Mouse (Mus musculus) liver, embryonic 15.5 days (tissue): ENCODE results near the gene Ager. TPM values are rescaled to one million over a fixed set of nuclear protein-coding genes. Genes with fewer than 3 reads are reported as not detected.
A peak's percentile ranks its signal among the peaks of the same experiment; 100 is the strongest.

Experiments used
- ATAC-seq: fragments of 200-750 bp; cut with Nextera tagmentation; 2 replicates; pipeline ENCODE4 v1.8.0; 2017; ENCODE audit warnings: moderate number of reproducible peaks, mild to moderate bottlenecking, moderate library complexity; ENCODE audit not compliant: insufficient read depth
- H3K27ac ChIP-seq: fragments of 300-500 bp; sonication (generic); replicated peaks from 2 replicates; pipeline ENCODE4 v1.5.1; 2015; ENCODE audit warnings: mild to moderate bottlenecking, inconsistent platforms
- H3K27me3 ChIP-seq: fragments of 300-500 bp; sonication (generic); 2 replicates; pipeline ENCODE4 v1.6.1; 2015; ENCODE audit warnings: mild to moderate bottlenecking, inconsistent platforms
- H3K36me3 ChIP-seq: fragments of 300-500 bp; sonication (generic); replicated peaks from 2 replicates; pipeline ENCODE4 v1.6.1; 2015; ENCODE audit warnings: moderate library complexity, mild to moderate bottlenecking, inconsistent platforms
- H3K4me1 ChIP-seq: fragments of 300-500 bp; sonication (generic); replicated peaks from 2 replicates; pipeline ENCODE4 v1.6.1; 2015; ENCODE audit warnings: inconsistent platforms
- H3K4me2 ChIP-seq: fragments of 300-500 bp; sonication (generic); 2 replicates; pipeline ENCODE4 v1.6.1; 2015; ENCODE audit warnings: moderate library complexity, mild to moderate bottlenecking, inconsistent platforms
- H3K4me3 ChIP-seq: fragments of 300-500 bp; sonication (generic); replicated peaks from 2 replicates; pipeline ENCODE4 v1.5.1; 2015; ENCODE audit warnings: mild to moderate bottlenecking, inconsistent platforms
- H3K9ac ChIP-seq: fragments of 300-500 bp; sonication (generic); 2 replicates; pipeline ENCODE4 v1.6.1; 2015; ENCODE audit warnings: moderate library complexity, mild to moderate bottlenecking, inconsistent platforms
- H3K9me3 ChIP-seq: fragments of 300-500 bp; sonication (generic); replicated peaks from 2 replicates; pipeline ENCODE4 v1.6.1; 2016; ENCODE audit warnings: inconsistent platforms
- WGBS: fragments of 180-500 bp; shearing (Covaris S2); methylation state at CpG from one replicate; pipeline ENCODE4 v1.1.7; 2015; ENCODE audit warnings: mixed read lengths; ENCODE audit not compliant: insufficient replicate concordance; 5-methylcytosine and 5-hydroxymethylcytosine counted together
- polyA plus RNA-seq: library from polyadenylated mRNA; unstranded; fragments of >200 nt; fragmentation: Nextera tagmentation; extraction: Ambion mirVana; gene quantifications from 2 replicates; pipeline ENCODE4 v1.2.1, GENCODE M21; 2015

The Ager gene
- polyA plus RNA-seq, 1 experiment from 2014 or later, result 0.88 TPM

GRCm38 (mm10) chr17:34604511-34605237 lies 7.0 kb downstream of the Ager start:
- peaks cover 69% of the 10 kb centered on the region for H3K4me1 ChIP-seq
- 10% methylated on average over 24 of the region's 24 CpGs for WGBS
- no peaks in the 10 kb centered on the region for H3K27me3 ChIP-seq
- peaks cover 23% of the 10 kb centered on the region for H3K36me3 ChIP-seq
- peak overlapping the region; percentile 94 for H3K9ac ChIP-seq
- H3K4me2 ChIP-seq, result peak overlapping the region; percentile 97
- peak overlapping the region; percentile 89 for H3K4me3 ChIP-seq
- no peaks in the 10 kb centered on the region for H3K9me3 ChIP-seq
- peak overlapping the region; percentile 89 for H3K27ac ChIP-seq
- no peak for ATAC-seq

GRCm38 (mm10) chr17:34605609-34606008 lies 7.9 kb downstream of the Ager start:
- Histone ChIP-seq H3K36me3 (peaks cover 21% of the 10 kb centered on the region), H3K4me2 (peak overlapping the region; percentile 97), H3K27me3 (no peaks in the 10 kb centered on the region), H3K27ac (peak overlapping the region; percentile 89), H3K4me1 (peaks cover 61% of the 10 kb centered on the region), H3K9ac (peak overlapping the region; percentile 94), H3K4me3 (peak overlapping the region; percentile 89), H3K9me3 (no peaks in the 10 kb centered on the region)
- under 1% methylated on average over 30 of the region's 30 CpGs for WGBS
- ATAC-seq, result peak; percentile 10

GRCm38 (mm10) chr17:34606186-34607039 lies 8.8 kb downstream of the Ager start:
- Histone ChIP-seq H3K9me3 (no peaks in the 10 kb centered on the region), H3K9ac (peak overlapping the region; percentile 94), H3K4me3 (peak overlapping the region; percentile 89), H3K27me3 (no peaks in the 10 kb centered on the region), H3K27ac (peak overlapping the region; percentile 89), H3K36me3 (peaks cover 23% of the 10 kb centered on the region), H3K4me1 (peaks cover 61% of the 10 kb centered on the region), H3K4me2 (peak overlapping the region; percentile 97)
- 10% methylated on average over 32 of the region's 32 CpGs for WGBS
- no peak for ATAC-seq

GRCm38 (mm10) chr17:34607997-34608396 lies 10.3 kb downstream of the Ager start:
- Histone ChIP-seq H3K9me3 (no peaks in the 10 kb centered on the region), H3K27me3 (no peaks in the 10 kb centered on the region), H3K27ac (0 out of 2 replicates have a peak overlapping the region, but pooled peaks have one; percentile 19), H3K36me3 (peaks cover 33% of the 10 kb centered on the region), H3K9ac (no peak overlapping the region), H3K4me3 (no peak overlapping the region), H3K4me1 (peaks cover 58% of the 10 kb centered on the region), H3K4me2 (no peak overlapping the region)
- WGBS, result 72% methylated on average over 7 of the region's 7 CpGs
- no peak for ATAC-seq

- Histone ChIP-seq H3K9me3 (no peaks in the 10 kb centered on the region), H3K36me3 (peaks cover 41% of the 10 kb centered on the region), H3K27me3 (no peaks in the 10 kb centered on the region), H3K4me3 (no peak overlapping the region), H3K4me1 (peaks cover 61% of the 10 kb centered on the region), H3K9ac (no peak overlapping the region), H3K4me2 (no peak overlapping the region), H3K27ac (no peak overlapping the region)
- 84% methylated on average over 8 of the region's 8 CpGs for WGBS
- ATAC-seq, result no peak
These were observed 13.4 kb downstream of the Ager start for GRCm38 (mm10) chr17:34611050-34611449.

GRCm38 (mm10) chr17:34613054-34613645 lies 15.5 kb downstream of the Ager start:
- ATAC-seq, result peak; percentile 62
- H3K9ac ChIP-seq, result no peak overlapping the region
- peaks cover 50% of the 10 kb centered on the region for H3K36me3 ChIP-seq
- 36% methylated on average over 11 of the region's 11 CpGs for WGBS
- no peak overlapping the region for H3K4me3 ChIP-seq
- H3K9me3 ChIP-seq, result no peaks in the 10 kb centered on the region
- H3K27ac ChIP-seq, result peak overlapping the region; percentile 70
- no peak overlapping the region for H3K4me2 ChIP-seq
- peaks cover 40% of the 10 kb centered on the region for H3K4me1 ChIP-seq
- no peaks in the 10 kb centered on the region for H3K27me3 ChIP-seq

- Histone ChIP-seq H3K9ac (no peak overlapping the region), H3K36me3 (peaks cover 50% of the 10 kb centered on the region), H3K4me3 (no peak overlapping the region), H3K27me3 (no peaks in the 10 kb centered on the region), H3K4me1 (peaks cover 33% of the 10 kb centered on the region), H3K4me2 (no peak overlapping the region), H3K9me3 (no peaks in the 10 kb centered on the region), H3K27ac (peak overlapping the region; percentile 70)
- WGBS, result 75% methylated on average over 10 of the region's 10 CpGs
- ATAC-seq, result no peak
These were observed 16.2 kb downstream of the Ager start for GRCm38 (mm10) chr17:34613830-34614229.

GRCm38 (mm10) chr17:34615871-34616270 lies 18.2 kb downstream of the Ager start, which contains the start of gene Egfl8:
Gene Egfl8 (minus strand): TSS chr17:34615971.
- H3K4me3 ChIP-seq, result no peak within 1 kb of the TSS
- no peak for ATAC-seq
- H3K9ac ChIP-seq, result no peak within 1 kb of the TSS
- no peak within 1 kb of the TSS for H3K27ac ChIP-seq
- peaks cover 36% of the 10 kb centered on the region for H3K4me1 ChIP-seq
- H3K27me3 ChIP-seq, result no peaks in the 10 kb centered on the region
- no peaks in the 10 kb centered on the region for H3K9me3 ChIP-seq
- no peak within 1 kb of the TSS for H3K4me2 ChIP-seq
- 63% methylated on average over 6 of the region's 6 CpGs for WGBS
- H3K36me3 ChIP-seq, result peaks cover 41% of the 10 kb centered on the region

GRCm38 (mm10) chr17:34618999-34619398 lies 21.3 kb downstream of the Ager start:
- H3K4me3 ChIP-seq, result no peak overlapping the region
- no peak overlapping the region for H3K4me2 ChIP-seq
- peaks cover 33% of the 10 kb centered on the region for H3K4me1 ChIP-seq
- H3K27ac ChIP-seq, result no peak overlapping the region
- no peaks in the 10 kb centered on the region for H3K27me3 ChIP-seq
- H3K9me3 ChIP-seq, result no peaks in the 10 kb centered on the region
- WGBS, result 5% methylated on average over 6 of the region's 6 CpGs
- H3K36me3 ChIP-seq, result peaks cover 33% of the 10 kb centered on the region
- H3K9ac ChIP-seq, result no peak overlapping the region
- peak; percentile 23; the same call in 1 of the 2 replicates for ATAC-seq

- Histone ChIP-seq H3K4me2 (no peak overlapping the region), H3K27me3 (no peaks in the 10 kb centered on the region), H3K4me3 (no peak overlapping the region), H3K9ac (no peak overlapping the region), H3K4me1 (peaks cover 28% of the 10 kb centered on the region), H3K27ac (no peak overlapping the region), H3K9me3 (no peaks in the 10 kb centered on the region), H3K36me3 (peaks cover 35% of the 10 kb centered on the region)
- 78% methylated on average over 8 of the region's 8 CpGs for WGBS
- no peak for ATAC-seq
These were observed 23.3 kb downstream of the Ager start for GRCm38 (mm10) chr17:34621006-34621405.

GRCm38 (mm10) chr17:34623161-34623560 lies 25.5 kb downstream of the Ager start:
- Histone ChIP-seq H3K9me3 (no peaks in the 10 kb centered on the region), H3K27me3 (peaks cover 9% of the 10 kb centered on the region), H3K9ac (no peak overlapping the region), H3K4me2 (no peak overlapping the region), H3K4me3 (no peak overlapping the region), H3K36me3 (peaks cover 23% of the 10 kb centered on the region), H3K4me1 (peaks cover 48% of the 10 kb centered on the region), H3K27ac (no peak overlapping the region)
- WGBS, result 77% methylated on average over 9 of the region's 9 CpGs
- ATAC-seq, result no peak
